Mouse (Mus musculus): ENCODE data around the gene Ncaph2.

Gene Ncaph2

GRCm38 (mm10) chr15:89379429-89379828, 23.9 kb downstream of the Ncaph2 start:
- DNase-seq (ENCODE audit: low spot score) = no peak

GRCm38 (mm10) chr15:89384617-89385016, 29.1 kb downstream of the Ncaph2 start, which contains the start of gene Klhdc7b:
Klhdc7b (plus strand) TSS chr15:89384917.
- DNase-seq (ENCODE audit: low spot score) = no peak

- no peak for DNase-seq (ENCODE audit: low spot score)
Measured at GRCm38 (mm10) chr15:89387127-89387526, 31.6 kb downstream of the Ncaph2 start.

GRCm38 (mm10) chr15:89390081-89390480, 34.6 kb downstream of the Ncaph2 start:
- DNase-seq (ENCODE audit: low spot score) = no peak

GRCm38 (mm10) chr15:89396883-89397282, 41.4 kb downstream of the Ncaph2 start:
- DNase-seq (ENCODE audit: low spot score) = no peak

- DNase-seq (ENCODE audit: low spot score) = no peak
Measured at GRCm38 (mm10) chr15:89398146-89398545, 42.6 kb downstream of the Ncaph2 start.

GRCm38 (mm10) chr15:89399716-89400115, 44.2 kb downstream of the Ncaph2 start:
- DNase-seq (ENCODE audit: low spot score) = no peak

- no peak for DNase-seq (ENCODE audit: low spot score)
Measured at GRCm38 (mm10) chr15:89402471-89402870, 47.0 kb downstream of the Ncaph2 start.

- no peak for DNase-seq (ENCODE audit: low spot score)
Measured at GRCm38 (mm10) chr15:89404831-89405623, 49.5 kb downstream of the Ncaph2 start.

GRCm38 (mm10) chr15:89406691-89407090, 51.2 kb downstream of the Ncaph2 start:
- no peak for DNase-seq (ENCODE audit: low spot score)

GRCm38 (mm10) chr15:89410118-89410517, 54.6 kb downstream of the Ncaph2 start, which contains the start of gene Syce3:
Syce3 (minus strand) TSS chr15:89410503.
- no peak for DNase-seq (ENCODE audit: low spot score)

- no peak for DNase-seq (ENCODE audit: low spot score)
Measured at GRCm38 (mm10) chr15:89415282-89415681, 59.8 kb downstream of the Ncaph2 start.

- DNase-seq (ENCODE audit: low spot score) = no peak
Measured at GRCm38 (mm10) chr15:89421938-89422337, 66.4 kb downstream of the Ncaph2 start.

All from ovary, postnatal 36 days (tissue).